Mouse (Mus musculus): ENCODE measurements around the gene Cytl1.
A peak's percentile ranks its signal among the peaks of the same experiment; 100 is the strongest.

Gene Cytl1

GRCm38 (mm10) chr5:37735224-37735623 lies at the start of gene Cytl1:
TSS of gene Cytl1 (plus strand) at chr5:37735519.
- DNase-seq: peak; percentile 96

GRCm38 (mm10) chr5:37692759-37693158 lies 42.6 kb upstream of the Cytl1 start:
- DNase-seq: no peak

- peak; percentile 12 for DNase-seq
Measured at GRCm38 (mm10) chr5:37695773-37696172, 39.5 kb upstream of the Cytl1 start.

DNA sequence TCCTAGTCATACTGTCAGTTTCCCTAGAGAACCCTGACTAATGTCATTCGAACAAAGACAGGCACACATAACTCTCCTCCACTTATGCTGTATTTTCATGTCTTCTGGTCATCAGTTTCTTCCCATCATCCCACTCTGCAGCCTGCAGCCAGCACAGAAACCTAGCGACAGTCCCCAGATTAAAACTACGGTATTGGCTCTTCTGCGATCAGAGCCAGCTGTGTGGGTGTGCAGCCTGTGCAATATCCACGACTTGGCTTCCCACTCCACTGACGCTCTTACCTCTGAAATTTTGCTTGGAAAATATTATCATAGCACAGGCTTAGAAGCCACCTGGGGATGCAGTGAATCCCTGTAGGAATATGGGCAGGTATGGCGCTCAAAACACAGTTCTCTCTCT lies 38.0 kb upstream of the Cytl1 start:
- peak; percentile 58 for DNase-seq

GRCm38 (mm10) chr5:37699757-37700156 lies 35.6 kb upstream of the Cytl1 start:
- peak; percentile 88 for DNase-seq

DNA sequence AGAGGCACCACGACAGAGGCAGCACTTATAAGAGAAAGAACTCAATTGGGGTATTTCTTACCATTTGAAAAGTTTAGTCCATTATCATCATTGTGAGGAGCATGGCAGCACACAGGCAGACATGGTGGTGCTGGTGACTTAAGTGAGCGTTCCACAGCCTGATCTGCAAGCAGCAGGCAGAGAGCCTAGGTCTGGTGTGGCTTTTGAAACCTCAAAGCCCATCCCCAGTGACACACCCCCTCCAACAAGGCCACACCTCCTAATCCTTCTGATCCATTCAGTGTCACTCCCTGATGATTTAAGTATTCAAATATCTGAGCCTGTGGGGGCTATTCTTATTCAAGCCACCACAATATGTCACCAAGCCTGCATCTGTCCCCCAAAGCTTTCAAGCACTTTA lies 30.4 kb upstream of the Cytl1 start:
- DNase-seq: no peak

- DNase-seq: peak; percentile 43
Measured at GRCm38 (mm10) chr5:37708124-37708523, 27.2 kb upstream of the Cytl1 start.

DNA sequence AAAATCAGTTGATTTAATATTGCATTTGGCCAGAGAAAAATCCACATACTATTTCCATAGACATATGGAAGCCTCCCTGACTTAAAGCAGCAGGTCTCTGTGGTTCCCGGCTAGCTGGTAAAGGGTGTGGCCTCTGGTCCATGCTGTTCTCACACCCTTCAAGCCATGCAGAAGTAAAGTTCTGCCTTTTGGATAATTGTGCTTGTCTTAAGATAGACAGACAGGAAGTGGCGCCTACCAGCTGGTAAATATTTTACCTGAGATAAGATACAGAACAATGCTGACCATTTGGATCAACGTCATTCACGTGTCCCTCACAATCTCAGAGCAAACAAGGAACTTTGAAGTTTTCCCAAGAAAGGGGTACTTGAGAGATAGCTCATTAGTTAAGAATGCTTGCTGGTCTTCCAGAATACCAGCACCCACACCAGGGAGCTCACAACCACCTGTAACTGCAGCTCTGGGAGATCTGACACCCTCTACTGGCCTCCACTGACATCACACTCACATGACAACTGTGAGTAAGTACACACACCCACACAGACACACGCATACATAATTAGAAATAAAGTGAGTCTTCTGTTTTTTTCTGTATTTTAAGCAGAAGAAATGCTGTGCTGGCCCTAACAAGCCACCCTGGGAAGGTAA lies 25.9 kb upstream of the Cytl1 start:
- DNase-seq: peak; percentile 59

GRCm38 (mm10) chr5:37716505-37717372 lies 18.6 kb upstream of the Cytl1 start, which contains the start of gene Stk32b:
TSS of gene Stk32b (minus strand) at chr5:37717171.
- DNase-seq: peak; percentile 95

GRCm38 (mm10) chr5:37717384-37717963 lies 17.8 kb upstream of the Cytl1 start:
- peak; percentile 91 for DNase-seq

GRCm38 (mm10) chr5:37720670-37721069 lies 14.6 kb upstream of the Cytl1 start:
- no peak for DNase-seq

GRCm38 (mm10) chr5:37725220-37725886 lies 10.0 kb upstream of the Cytl1 start:
- peak; percentile 95 for DNase-seq

GRCm38 (mm10) chr5:37730781-37731180 lies 4.5 kb upstream of the Cytl1 start:
- DNase-seq: peak; percentile 98

DNA sequence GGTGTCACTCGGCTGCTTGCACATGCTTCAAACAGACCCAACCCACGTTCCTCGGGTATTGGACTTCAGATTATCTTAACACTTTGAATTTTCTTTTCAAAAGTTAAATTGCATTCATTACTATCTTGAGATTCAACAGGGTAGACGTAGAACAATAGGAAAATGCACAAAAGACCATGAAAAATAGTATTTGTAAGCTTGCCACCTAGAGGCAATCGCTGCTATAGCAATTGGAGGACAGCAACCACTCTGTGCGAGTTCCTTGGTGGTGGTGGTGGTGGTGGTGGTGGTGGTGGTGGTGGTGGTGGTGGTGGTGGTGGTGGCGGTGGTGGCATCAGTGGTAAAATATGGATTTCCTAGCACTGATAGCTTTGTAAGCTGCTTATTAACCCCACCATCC lies 894 bp downstream of the Cytl1 start:
- peak; percentile 83 for DNase-seq

- DNase-seq: no peak
Measured at GRCm38 (mm10) chr5:37743889-37744707, 8.8 kb downstream of the Cytl1 start.

GRCm38 (mm10) chr5:37752027-37752967 lies 17.0 kb downstream of the Cytl1 start:
- peak; percentile 94 for DNase-seq

- no peak for DNase-seq
Measured at GRCm38 (mm10) chr5:37753366-37753765, 18.0 kb downstream of the Cytl1 start.

GRCm38 (mm10) chr5:37762046-37762445 lies 26.7 kb downstream of the Cytl1 start:
- DNase-seq: peak; percentile 95

DNA sequence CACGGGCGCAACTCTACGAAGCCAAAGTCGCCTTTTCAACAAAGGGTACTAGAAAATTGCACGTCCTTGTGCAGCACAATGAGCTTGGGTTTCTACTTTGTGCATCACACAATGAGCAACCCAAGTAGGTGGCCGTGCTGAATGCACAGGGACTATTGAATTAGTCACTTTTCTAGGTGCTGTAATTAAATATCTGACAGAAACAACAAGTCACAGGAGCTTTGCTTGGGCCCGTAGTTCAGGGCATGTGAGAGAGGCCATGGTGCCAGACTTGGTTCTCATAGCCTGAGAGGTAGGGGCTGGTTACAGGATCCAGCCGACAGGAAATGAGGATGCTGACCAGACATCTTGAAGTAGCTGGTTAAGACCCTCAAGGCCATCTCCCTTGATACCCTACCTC lies 30.5 kb downstream of the Cytl1 start:
- peak; percentile 83 for DNase-seq

DNA sequence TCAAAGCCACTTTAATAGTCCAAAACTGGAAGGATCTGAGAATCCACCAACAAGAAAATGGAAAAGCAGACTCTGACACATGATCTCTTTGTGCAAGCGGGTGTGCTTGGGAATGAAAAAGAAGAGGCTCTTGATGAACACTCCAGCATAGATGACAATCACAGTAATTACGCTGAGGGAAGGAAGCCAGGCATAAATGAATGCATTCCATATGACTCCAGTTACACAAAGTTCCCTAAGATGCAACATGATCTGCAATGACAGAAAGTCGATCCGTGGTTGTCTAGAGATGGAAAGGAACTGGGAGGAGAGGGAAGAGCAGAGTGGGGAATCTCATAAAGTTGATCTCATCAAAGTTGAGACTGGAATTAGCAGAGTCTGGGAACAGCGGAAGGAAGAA lies 31.9 kb downstream of the Cytl1 start:
- DNase-seq: peak; percentile 53

DNA sequence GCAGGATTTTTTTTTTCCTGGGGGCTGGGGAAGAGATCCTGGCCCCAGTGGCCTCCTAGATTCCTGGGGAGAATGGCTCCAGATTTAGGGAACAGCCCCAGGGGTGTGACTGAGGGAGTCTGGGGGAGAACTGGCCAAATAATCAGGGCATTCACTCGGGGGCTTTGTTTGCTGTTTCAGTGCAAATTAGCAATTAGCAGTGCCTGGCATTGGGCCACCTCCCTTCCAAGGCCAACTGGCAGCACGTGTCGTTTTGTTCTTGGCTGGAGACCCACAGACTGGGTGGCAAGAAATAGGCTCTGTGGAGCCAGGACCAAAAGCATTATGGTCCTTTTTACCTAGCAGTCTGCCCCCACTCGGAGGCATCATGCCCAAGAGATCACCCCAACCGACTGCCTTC lies 33.7 kb downstream of the Cytl1 start:
- DNase-seq: peak; percentile 82

All from heart, adult 11 months (tissue).